Mouse (Mus musculus): Measurements from ENCODE around the gene Ly6g5b. TPM values are rescaled to one million over a fixed set of nuclear protein-coding genes. Genes with fewer than 3 reads are reported as not detected.
A peak's percentile ranks its signal among the peaks of the same experiment; 100 is the strongest.

Ly6g5b gene
- polyA plus RNA-seq, 1 experiment from 2014 or later, result 0.63 TPM

DNA sequence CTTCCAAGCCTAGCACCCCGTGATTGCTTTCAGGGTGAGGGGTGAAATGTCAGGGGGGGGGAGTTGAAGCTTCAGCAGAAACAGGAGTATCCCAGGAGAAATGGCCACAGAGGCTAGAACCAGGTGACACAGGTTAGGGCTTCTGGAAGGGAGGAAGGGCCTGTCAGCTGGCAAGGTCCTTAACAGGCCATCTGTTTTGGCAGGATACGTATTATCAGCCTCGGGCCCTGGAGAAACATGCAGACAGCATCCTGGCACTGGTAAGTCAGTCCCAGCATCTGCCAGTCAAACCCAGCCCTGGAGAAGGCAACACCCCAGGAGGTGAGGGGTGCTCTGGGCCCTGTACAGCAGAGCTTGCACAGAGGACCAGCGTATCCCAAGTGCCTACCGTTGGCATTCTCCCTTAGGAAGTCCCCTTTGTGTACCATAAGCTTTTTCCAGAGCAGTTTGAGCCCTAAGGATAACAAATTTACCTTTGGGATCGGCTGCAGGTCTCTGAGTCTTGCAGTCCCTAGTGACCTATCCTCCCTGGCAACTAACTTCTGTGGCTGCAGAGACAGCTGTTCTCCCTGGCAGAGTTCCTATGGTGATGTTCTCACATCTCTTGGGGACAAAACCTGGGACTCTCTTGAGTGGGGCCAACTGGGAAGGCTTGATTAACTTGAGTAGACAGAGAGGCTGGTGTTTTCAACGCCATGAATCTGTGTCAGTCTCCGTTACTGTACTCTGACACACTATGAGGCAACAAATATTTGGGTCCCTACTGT, 24.9 kb downstream of the Ly6g5b start:
- 54% methylated on average over 8 of the region's 8 CpGs for WGBS
- H3K36me3 ChIP-seq (ENCODE audit: control insufficient read depth, insufficient read depth), result peaks cover 14% of the 10 kb centered on the region; the same call in 1 of the 2 replicates
- peak overlapping the region; percentile 94 for H3K9ac ChIP-seq (ENCODE audit: low read length)
- ATAC-seq (replicated peaks; ENCODE audit: extremely low read depth, insufficient read depth, low FRiP score), result no peak
- no peaks in the 10 kb centered on the region for H3K27me3 ChIP-seq (ENCODE audit: control insufficient read depth, insufficient read depth, low read length)
- H3K9me3 ChIP-seq (replicated peaks; ENCODE audit: control insufficient read depth, low read length), result no peaks in the 10 kb centered on the region
- peak overlapping the region; percentile 86 for H3K4me2 ChIP-seq (ENCODE audit: low read depth, low read length)
- H3K4me3 ChIP-seq (ENCODE audit: low read length), result peak overlapping the region; percentile 78
- H3K4me1 ChIP-seq (ENCODE audit: control insufficient read depth, insufficient read depth, low read length), result peaks cover 9% of the 10 kb centered on the region
- peak overlapping the region; percentile 98 for H3K27ac ChIP-seq (ENCODE audit: low read length)

DNA sequence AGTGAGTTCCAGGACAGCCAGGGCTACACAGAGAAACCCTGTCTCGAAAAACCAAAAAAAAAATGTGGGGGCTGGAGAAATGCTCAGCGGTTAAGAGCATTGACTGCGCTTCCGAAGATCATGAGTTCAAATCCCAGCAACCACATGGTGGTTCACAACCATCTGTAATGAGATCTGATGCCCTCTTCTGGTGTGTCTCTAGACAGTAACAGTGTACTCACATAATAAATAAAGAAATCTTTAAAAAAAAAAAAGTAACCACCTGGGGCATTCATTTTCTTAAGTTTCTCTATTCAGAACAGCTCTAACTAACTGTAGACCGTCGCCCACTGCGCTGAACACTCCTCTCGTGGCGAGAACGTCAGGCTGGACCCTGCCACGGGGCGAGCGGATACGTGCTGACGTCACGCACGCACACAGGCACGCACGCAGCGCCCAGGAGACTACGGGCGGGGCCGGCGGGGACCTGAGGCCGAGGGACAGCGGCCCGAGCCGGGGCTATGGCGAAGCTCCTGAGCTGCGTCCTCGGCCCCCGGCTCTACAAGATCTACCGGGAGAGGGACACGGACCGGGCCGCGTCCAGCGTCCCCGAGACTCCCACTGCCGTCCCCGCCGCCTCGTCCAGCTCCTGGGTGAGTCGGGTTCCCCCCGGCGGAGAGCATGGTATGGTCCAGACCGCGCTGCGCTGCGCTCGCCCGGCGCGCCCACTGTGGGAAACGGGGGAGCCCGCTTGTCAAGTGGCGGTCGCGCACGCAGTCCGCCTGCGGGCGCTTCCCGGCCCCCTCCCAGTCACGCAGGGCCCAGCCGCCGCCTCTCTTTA, 26.2 kb downstream of the Ly6g5b start, which contains the start of gene Abhd16a:
Gene Abhd16a (plus strand): TSS at position 439 of the 820 bp plus-strand sequence.
- Histone ChIP-seq H3K9me3 (replicated peaks; ENCODE audit: control insufficient read depth, low read length) (no peaks in the 10 kb centered on the region), H3K36me3 (ENCODE audit: control insufficient read depth, insufficient read depth) (peaks cover 14% of the 10 kb centered on the region; the same call in 1 of the 2 replicates), H3K27ac (ENCODE audit: low read length) (peak within 1 kb of the TSS; percentile 98), H3K4me2 (ENCODE audit: low read depth, low read length) (peak within 1 kb of the TSS; percentile 86), H3K4me1 (ENCODE audit: control insufficient read depth, insufficient read depth, low read length) (peaks cover 9% of the 10 kb centered on the region), H3K27me3 (ENCODE audit: control insufficient read depth, insufficient read depth, low read length) (no peaks in the 10 kb centered on the region), H3K4me3 (ENCODE audit: low read length) (peak within 1 kb of the TSS; percentile 78), H3K9ac (ENCODE audit: low read length) (peak within 1 kb of the TSS; percentile 94)
- 3% methylated on average over 67 of the region's 67 CpGs for WGBS
- ATAC-seq (replicated peaks; ENCODE audit: extremely low read depth, insufficient read depth, low FRiP score), result peak; percentile 99

DNA sequence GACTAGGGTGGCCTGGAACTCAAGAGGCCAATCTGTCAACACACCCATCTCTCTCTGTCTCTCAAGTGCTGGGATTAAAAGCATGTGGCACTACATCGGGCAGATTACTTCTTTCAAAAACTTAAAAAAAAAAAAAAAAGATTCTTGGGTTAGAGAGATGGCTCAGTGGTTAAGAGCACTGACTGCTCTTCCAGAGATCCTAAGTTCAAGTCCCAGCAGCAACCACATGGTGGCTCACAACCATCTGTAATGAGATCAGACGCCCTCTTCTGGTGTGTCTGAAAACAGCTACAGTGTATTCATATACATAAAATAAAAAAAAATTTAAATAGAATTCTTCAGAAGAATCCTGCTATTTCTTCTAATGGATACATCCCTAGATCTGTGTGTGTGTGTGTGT, 27.1 kb downstream of the Ly6g5b start:
- no peaks in the 10 kb centered on the region for H3K9me3 ChIP-seq (replicated peaks; ENCODE audit: control insufficient read depth, low read length)
- peaks cover 9% of the 10 kb centered on the region for H3K4me1 ChIP-seq (ENCODE audit: control insufficient read depth, insufficient read depth, low read length)
- no peak for ATAC-seq (replicated peaks; ENCODE audit: extremely low read depth, insufficient read depth, low FRiP score)
- H3K36me3 ChIP-seq (ENCODE audit: control insufficient read depth, insufficient read depth), result peaks cover 12% of the 10 kb centered on the region; the same call in 1 of the 2 replicates
- WGBS, result 42% methylated on average over 2 of the region's 2 CpGs
- no peaks in the 10 kb centered on the region for H3K27me3 ChIP-seq (ENCODE audit: control insufficient read depth, insufficient read depth, low read length)
- no peak overlapping the region for H3K4me2 ChIP-seq (ENCODE audit: low read depth, low read length)
- no peak overlapping the region for H3K27ac ChIP-seq (ENCODE audit: low read length)
- H3K4me3 ChIP-seq (ENCODE audit: low read length), result no peak overlapping the region
- H3K9ac ChIP-seq (ENCODE audit: low read length), result no peak overlapping the region

DNA sequence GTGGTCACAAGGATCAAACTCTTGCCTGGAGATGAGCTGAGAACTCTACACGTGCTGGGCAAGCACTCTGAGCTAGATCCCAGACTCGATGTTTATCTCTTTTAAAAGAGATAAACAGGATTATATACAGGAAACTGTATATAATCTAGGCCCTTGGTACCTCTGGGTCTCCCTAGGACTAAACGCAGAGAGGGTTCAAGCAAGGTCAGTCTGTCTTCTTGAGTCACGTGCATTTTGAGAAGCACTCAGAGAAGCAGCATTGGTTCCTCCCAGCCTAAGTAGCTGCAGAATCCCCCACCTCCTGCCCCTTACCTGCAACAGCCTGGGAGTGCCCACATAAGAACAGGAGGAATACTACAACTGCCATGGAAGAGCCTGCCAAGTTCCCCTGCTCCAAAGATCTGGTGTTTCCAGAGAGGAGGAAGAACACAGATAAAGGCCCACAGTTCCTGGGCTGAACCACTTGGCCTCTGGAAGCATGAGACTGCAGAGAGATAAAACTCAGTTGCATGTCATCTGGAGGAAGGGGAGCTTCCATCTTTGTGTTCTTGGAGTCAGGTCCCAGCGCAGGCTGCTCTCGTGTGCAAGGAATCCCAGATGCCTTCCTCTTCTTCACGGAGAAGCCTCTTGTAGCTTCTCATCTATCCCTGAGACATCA, 29.9 kb downstream of the Ly6g5b start, which contains the start of gene Ly6g6f:
Gene Ly6g6f (minus strand): TSS at position 403 of the 658 bp plus-strand sequence.
- Histone ChIP-seq H3K4me3 (ENCODE audit: low read length) (no peak within 1 kb of the TSS), H3K27ac (ENCODE audit: low read length) (no peak within 1 kb of the TSS), H3K36me3 (ENCODE audit: control insufficient read depth, insufficient read depth) (no peaks in the 10 kb centered on the region), H3K4me2 (ENCODE audit: low read depth, low read length) (no peak within 1 kb of the TSS), H3K4me1 (ENCODE audit: control insufficient read depth, insufficient read depth, low read length) (peaks cover 6% of the 10 kb centered on the region), H3K27me3 (ENCODE audit: control insufficient read depth, insufficient read depth, low read length) (no peaks in the 10 kb centered on the region), H3K9ac (ENCODE audit: low read length) (no peak within 1 kb of the TSS), H3K9me3 (replicated peaks; ENCODE audit: control insufficient read depth, low read length) (no peaks in the 10 kb centered on the region)
- 56% methylated on average over 7 of the region's 7 CpGs for WGBS
- ATAC-seq (replicated peaks; ENCODE audit: extremely low read depth, insufficient read depth, low FRiP score), result no peak

DNA sequence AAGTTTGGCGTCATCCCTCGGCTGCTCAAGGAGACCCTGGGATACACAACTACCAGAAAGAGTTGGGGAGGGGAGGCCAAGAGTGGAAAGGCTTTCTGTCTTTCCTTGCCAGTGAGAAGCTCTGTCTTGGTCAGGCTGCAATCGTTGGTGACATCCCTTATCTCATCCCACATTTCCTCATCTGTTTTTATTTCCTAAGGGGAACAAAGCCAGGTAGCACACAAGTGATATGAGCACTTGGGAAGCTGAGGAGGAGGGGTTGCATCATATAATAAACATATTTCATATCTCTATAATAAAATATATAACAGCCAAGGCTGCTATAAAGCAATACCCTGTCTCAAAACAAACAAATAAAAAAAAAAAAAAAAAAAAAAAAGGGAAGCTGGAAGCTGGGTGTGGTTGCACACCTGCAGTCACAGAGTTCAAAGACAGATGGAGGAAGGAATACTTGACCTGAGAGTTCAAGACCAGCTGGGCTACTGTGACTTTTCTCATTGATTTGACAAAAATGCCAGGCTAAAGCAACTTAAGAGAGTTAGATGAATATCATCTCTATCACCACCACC, 31.2 kb downstream of the Ly6g5b start:
- Histone ChIP-seq H3K4me2 (ENCODE audit: low read depth, low read length) (no peak overlapping the region), H3K36me3 (ENCODE audit: control insufficient read depth, insufficient read depth) (no peaks in the 10 kb centered on the region), H3K9me3 (replicated peaks; ENCODE audit: control insufficient read depth, low read length) (no peaks in the 10 kb centered on the region), H3K27ac (ENCODE audit: low read length) (no peak overlapping the region), H3K4me3 (ENCODE audit: low read length) (no peak overlapping the region), H3K4me1 (ENCODE audit: control insufficient read depth, insufficient read depth, low read length) (peaks cover 12% of the 10 kb centered on the region), H3K27me3 (ENCODE audit: control insufficient read depth, insufficient read depth, low read length) (no peaks in the 10 kb centered on the region), H3K9ac (ENCODE audit: low read length) (no peak overlapping the region)
- ATAC-seq (replicated peaks; ENCODE audit: extremely low read depth, insufficient read depth, low FRiP score), result no peak
- 49% methylated on average over 3 of the region's 3 CpGs for WGBS

DNA sequence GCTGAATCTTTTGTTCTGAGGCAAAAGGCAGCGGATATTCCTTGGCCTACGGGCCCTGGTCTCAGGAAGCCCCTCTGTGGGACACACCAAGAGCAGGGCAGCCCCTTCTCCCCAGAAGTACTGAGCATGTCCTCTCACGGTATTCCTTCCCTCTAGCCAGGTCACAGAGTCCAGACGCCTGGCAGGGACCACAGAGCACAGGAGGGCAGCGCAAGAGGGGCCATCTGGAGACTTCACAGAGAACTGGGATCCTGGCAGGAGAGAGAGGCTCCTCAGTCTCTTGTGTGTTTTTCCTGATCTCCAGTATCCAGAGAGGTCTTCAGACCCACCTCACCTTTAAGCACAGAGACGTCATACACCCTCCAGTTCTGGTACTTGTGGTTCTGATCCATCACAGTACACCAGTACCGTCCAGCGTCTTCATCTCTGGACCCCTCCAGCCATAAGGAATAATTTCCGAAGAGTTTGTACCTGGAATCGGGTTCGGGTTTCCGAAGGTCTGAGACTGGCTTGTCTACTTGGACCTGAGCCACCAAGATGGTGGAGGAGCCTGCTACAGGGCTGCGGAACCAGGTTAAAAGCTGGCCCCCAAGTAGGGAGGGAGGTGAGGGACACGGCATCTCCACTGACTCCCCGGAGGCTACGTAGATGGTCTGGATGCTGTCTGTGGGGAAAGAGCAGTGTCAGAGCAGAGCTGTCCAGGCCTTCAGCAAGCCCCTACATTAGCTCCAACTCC, 32.2 kb downstream of the Ly6g5b start:
- H3K9ac ChIP-seq (ENCODE audit: low read length), result no peak overlapping the region

DNA sequence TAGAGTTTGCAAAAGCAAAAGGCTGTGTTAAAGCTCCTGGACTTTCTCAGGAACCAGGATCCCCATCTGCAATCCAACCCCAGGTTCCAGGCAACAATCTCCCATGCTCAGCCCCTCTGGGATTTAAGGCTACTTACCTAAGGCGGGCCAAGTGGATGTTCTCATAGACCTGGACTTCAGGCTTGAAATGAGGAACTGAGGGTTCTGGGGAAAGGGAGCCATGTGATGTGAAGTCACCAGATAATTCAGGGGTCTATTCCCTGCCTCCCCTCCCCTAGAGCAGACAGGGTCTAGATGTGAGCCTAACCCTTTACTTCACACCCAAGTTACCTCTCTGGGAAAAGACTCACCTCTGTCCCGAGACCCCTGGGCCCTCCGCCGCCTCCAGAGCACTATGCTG, 34.5 kb downstream of the Ly6g5b start:
- Histone ChIP-seq H3K4me1 (ENCODE audit: control insufficient read depth, insufficient read depth, low read length) (peaks cover 21% of the 10 kb centered on the region), H3K9me3 (replicated peaks; ENCODE audit: control insufficient read depth, low read length) (no peaks in the 10 kb centered on the region), H3K4me2 (ENCODE audit: low read depth, low read length) (no peak overlapping the region), H3K36me3 (ENCODE audit: control insufficient read depth, insufficient read depth) (no peaks in the 10 kb centered on the region), H3K27ac (ENCODE audit: low read length) (no peak overlapping the region), H3K9ac (ENCODE audit: low read length) (no peak overlapping the region), H3K4me3 (ENCODE audit: low read length) (no peak overlapping the region), H3K27me3 (ENCODE audit: control insufficient read depth, insufficient read depth, low read length) (no peaks in the 10 kb centered on the region)
- no peak for ATAC-seq (replicated peaks; ENCODE audit: extremely low read depth, insufficient read depth, low FRiP score)
- WGBS, result 87% methylated on average over 4 of the region's 4 CpGs

More for the DNA sequence above, 32.2 kb downstream of the Ly6g5b start:
- no peaks in the 10 kb centered on the region for H3K36me3 ChIP-seq (ENCODE audit: control insufficient read depth, insufficient read depth)
- H3K9me3 ChIP-seq (replicated peaks; ENCODE audit: control insufficient read depth, low read length), result no peaks in the 10 kb centered on the region
- H3K4me3 ChIP-seq (ENCODE audit: low read length), result no peak overlapping the region
- ATAC-seq (replicated peaks; ENCODE audit: extremely low read depth, insufficient read depth, low FRiP score), result no peak
- peaks cover 13% of the 10 kb centered on the region for H3K4me1 ChIP-seq (ENCODE audit: control insufficient read depth, insufficient read depth, low read length)
- 78% methylated on average over 16 of the region's 16 CpGs for WGBS
- H3K27me3 ChIP-seq (ENCODE audit: control insufficient read depth, insufficient read depth, low read length), result no peaks in the 10 kb centered on the region
- H3K27ac ChIP-seq (ENCODE audit: low read length), result no peak overlapping the region
- no peak overlapping the region for H3K4me2 ChIP-seq (ENCODE audit: low read depth, low read length)

DNA sequence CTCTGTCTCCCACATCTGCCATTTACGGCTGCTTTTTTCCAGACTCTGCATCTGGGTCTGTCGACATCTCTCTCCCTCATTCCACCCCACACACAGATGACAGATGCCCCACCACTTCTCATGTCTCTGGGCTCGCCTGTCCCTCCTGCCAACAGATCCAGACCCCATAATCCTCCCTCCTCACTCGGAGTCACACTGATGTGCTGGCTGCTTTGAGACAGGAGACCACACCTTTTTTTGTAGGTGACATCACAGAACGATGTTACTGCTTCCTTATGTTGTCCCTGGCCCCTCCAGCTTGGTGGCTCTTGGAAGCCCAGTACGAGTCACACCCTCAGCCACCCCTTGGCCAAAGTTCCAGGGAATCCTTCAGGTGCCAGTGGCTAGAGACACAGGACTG, 35.0 kb downstream of the Ly6g5b start:
- Histone ChIP-seq H3K4me1 (ENCODE audit: control insufficient read depth, insufficient read depth, low read length) (peaks cover 21% of the 10 kb centered on the region), H3K9me3 (replicated peaks; ENCODE audit: control insufficient read depth, low read length) (no peaks in the 10 kb centered on the region), H3K9ac (ENCODE audit: low read length) (0 out of 2 replicates have a peak overlapping the region, but pooled peaks have one; percentile 40), H3K27ac (ENCODE audit: low read length) (no peak overlapping the region), H3K27me3 (ENCODE audit: control insufficient read depth, insufficient read depth, low read length) (no peaks in the 10 kb centered on the region), H3K4me3 (ENCODE audit: low read length) (no peak overlapping the region), H3K4me2 (ENCODE audit: low read depth, low read length) (peak overlapping the region; percentile 53), H3K36me3 (ENCODE audit: control insufficient read depth, insufficient read depth) (no peaks in the 10 kb centered on the region)
- 36% methylated on average over 6 of the region's 6 CpGs for WGBS
- no peak for ATAC-seq (replicated peaks; ENCODE audit: extremely low read depth, insufficient read depth, low FRiP score)
